Mouse (Mus musculus) right cerebral cortex, postnatal 14 days (tissue): ENCODE data around the gene Ltbp3.

ENCODE experiments used
- DNase-seq: peaks from one replicate; pipeline ENCODE4 v3.0.0; 2022

Gene Ltbp3

DNA sequence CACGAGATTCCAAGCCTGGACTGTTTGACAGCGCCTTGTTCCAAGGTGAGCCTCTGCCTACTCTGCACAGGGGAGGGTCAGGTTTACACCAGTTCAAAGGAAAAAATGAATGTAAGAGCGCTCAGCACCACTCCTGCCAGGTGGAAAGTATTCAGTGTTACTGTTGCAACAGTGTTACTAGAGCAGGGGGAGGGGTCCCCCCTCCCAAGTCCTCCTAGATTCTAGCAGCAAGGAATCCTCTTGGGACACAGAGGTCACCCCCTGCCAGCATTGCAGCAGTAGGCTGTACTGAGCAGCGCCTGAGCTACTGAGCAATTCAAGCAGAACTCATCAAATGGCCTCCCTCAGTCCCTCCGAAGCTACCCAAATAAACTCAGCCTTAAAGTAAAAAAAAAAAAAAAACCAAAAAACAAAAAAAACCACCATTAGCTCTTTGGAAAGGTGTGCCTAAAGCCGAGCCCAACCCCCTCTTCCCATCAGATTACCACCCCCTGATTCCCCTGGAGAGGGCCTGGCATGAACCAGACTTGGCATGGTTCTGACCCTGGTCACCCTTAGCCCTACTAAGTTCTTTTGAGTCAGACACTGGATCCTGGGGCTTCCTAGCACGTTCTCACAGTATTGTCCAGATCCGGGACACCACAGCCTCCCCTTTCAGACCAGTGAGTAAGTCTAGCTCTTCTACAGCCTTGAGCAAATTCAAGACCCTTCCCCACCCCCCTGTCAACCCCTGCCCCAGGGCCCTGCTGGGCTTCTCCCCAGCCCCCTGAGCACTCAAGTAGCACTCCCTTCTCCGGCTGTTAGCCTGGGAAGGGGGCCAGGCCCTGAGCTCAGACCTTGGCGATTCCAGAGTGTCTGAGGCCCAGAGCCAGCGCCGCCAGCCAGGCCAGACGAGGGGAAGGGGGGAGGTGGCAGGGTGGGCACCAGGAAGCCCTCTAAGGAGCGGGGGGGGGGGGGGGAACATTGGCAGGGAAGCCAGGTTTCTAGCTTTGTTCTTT lies at the start of gene Ltbp3:
TSS of gene Ltbp3 (plus strand) at position 585 of the 998 bp plus-strand sequence.
- no peak for DNase-seq

- no peak for DNase-seq
Observed at GRCm38 (mm10) chr19:5691601-5692000, 49.1 kb upstream of the Ltbp3 start.

DNA sequence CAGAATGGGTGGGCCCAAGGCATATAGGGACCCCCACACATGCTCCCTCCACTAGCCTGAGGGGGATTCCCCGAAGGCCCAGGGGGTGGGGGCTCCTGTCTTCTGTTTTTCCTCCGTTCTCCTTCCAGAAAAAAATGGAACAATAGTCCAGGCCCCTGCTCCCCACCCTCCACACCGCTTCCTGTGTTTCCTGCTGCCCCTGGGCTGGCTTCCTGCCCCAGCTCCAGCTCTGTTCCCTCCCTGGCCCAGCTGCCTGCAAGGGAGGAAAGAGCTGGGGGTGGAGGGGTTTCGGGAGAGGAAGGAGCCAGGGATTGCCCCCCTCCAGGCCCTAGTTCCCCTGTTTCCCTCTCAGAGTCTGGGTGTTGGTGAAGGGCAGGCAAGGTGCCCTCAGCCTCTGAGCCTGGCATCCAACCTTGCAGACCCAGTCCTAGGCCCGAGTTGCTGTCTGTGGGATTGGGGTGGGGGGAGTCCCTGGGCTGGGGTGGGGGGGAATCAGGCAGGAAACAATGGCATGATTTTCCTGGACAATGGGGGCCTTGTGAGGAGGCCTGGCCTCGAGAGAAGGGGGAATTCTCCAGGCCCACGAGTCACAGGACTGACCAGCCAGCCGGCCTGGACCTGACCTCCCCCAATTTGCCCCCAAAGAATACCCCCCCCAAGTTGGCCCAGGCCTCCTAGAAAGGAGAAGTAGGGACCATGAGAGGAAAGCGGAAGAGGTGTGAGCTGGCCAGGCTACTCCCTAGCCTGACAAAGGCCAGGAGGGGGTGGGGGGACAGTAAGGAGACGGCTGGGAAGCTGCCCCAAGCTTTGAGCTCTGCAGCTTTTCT lies 48.4 kb upstream of the Ltbp3 start:
- no peak for DNase-seq

DNA sequence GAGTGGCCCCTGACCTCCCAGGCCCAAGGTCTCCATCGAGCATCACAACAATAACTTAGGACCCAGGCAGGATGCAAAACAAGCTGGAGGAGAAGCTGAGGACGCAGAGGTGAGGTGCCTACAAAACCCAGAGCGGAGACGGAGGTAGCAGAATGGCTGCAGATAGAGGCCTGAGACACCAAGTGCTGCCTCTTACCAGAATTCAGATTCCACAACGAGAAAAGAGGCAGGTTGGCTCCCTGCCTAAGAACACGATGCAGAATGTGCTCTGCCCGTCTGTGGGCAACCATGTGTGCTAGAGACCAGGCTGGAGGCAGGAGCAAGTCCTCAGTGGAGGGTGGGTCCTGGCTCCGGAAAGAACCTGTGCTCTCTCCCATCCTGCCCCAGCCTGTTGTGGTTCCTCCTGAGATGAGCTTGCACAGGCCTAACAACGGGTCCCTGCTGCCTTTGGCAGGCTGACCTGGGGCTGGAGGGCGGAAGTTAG lies 47.7 kb upstream of the Ltbp3 start:
- no peak for DNase-seq

- no peak for DNase-seq
Observed at GRCm38 (mm10) chr19:5693801-5694200, 46.9 kb upstream of the Ltbp3 start.

- DNase-seq = no peak
Observed at GRCm38 (mm10) chr19:5695849-5696462, 44.7 kb upstream of the Ltbp3 start.

DNA sequence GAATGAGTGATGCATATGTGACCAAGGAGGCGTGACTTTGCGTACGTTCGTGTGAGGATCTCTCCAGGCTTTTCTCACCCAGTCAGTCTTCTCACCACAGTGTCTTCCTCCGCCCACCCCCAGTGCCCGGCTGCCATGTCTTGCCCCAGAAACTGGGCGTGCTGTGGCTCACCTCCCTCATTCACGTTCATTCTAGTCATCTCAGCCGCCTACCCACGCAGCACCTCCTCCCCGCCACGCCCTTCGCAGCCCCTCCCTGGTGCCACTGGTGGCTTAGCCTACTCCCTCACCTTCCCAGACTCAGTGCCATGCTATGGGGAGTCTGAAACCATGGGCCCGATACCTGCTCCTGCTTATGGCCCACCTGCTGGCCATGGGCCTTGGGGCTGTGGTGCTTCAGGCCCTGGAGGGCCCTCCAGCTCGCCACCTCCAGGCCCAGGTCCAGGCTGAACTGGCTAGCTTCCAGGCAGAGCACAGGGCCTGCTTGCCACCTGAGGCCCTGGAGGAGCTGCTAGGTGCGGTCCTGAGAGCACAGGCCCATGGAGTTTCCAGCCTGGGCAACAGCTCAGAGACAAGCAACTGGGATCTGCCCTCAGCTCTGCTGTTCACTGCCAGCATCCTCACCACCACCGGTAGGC lies 36.4 kb upstream of the Ltbp3 start, which contains the start of gene Kcnk7:
TSS of gene Kcnk7 (plus strand) at position 205 of the 638 bp plus-strand sequence.
- DNase-seq = no peak

- DNase-seq = no peak
Observed at GRCm38 (mm10) chr19:5704801-5705571, 35.7 kb upstream of the Ltbp3 start.

GRCm38 (mm10) chr19:5710068-5710467 lies 30.6 kb upstream of the Ltbp3 start:
- no peak for DNase-seq

DNA sequence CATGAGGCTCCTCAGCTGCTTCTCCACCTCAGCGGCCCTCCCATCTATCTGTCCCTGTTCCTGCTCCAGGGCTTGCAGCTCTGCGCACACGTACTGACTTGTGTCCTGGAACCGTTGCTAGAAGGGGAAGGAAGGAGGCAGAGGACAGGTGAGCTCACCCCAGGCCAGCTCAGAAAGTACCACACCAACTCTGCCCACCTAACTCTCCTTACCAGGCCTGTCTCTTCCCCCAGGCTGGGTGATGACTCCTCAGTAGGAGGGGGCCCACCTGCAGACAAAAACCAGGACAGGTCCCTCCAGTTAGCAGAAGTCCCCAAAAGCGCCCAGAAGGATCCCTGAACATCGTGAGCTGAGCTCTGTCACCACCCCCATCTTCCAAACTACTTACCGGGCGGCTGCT lies 30.1 kb upstream of the Ltbp3 start:
- DNase-seq = no peak

GRCm38 (mm10) chr19:5711218-5711617 lies 29.5 kb upstream of the Ltbp3 start:
- peak; percentile 83 for DNase-seq

GRCm38 (mm10) chr19:5711907-5712460 lies 28.7 kb upstream of the Ltbp3 start:
- DNase-seq = no peak

GRCm38 (mm10) chr19:5713255-5713654 lies 27.4 kb upstream of the Ltbp3 start:
- no peak for DNase-seq

- DNase-seq = no peak
Observed at GRCm38 (mm10) chr19:5713730-5714129, 27.0 kb upstream of the Ltbp3 start.

GRCm38 (mm10) chr19:5715793-5716688 lies 24.7 kb upstream of the Ltbp3 start:
- DNase-seq = peak; percentile 60

DNA sequence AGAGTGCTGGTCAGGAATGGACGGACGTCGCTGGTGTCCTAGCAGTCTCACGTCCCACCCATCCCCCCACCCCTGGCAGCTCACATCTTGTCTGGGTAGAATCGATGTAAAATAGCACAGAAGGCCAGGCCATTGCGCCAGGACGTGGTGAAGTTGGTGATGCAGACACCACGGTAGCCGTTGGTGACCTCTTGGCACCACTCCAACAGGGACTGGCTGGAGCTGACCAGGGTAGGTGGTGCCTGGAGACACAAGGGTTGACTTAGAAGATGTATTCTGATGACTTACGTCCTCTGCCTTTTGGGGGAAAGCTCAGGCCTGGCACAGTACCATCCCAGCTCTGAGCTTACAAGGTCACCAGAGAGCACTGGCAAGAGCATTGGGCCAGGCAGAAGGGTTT lies 23.7 kb upstream of the Ltbp3 start:
- DNase-seq = no peak

- DNase-seq = no peak
Observed at GRCm38 (mm10) chr19:5721233-5721632, 19.5 kb upstream of the Ltbp3 start.

GRCm38 (mm10) chr19:5722848-5723425 lies 17.8 kb upstream of the Ltbp3 start:
- DNase-seq = no peak

DNA sequence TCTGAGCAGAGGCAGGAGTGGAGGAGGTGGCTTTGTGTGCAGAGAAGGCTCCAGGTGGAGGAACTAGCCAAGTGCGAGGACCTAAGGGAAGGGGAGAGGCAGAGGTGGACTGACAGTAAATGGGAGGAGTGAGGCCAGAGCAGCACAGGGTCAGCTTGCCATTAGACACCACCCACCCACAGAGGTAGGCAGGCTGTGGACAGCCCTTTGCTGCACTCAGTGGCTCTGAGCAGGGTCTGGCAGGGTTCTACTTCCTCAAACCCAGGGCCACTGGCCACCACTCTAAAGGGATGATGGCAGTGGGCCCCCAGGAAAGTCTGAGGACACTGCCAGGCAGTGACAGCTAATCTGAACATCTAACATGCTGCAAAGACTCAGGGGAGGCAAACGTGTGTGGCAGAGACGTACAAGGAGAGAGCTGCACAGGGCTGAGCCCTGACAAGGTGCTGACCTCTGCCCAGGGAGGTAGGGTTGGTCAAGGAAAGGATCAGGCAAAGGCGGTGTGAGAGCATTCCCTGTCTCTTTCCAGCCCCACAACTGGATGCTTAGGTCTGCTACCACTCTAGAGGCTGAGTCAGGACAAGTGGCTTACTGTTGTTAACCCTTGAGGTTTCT lies 16.7 kb upstream of the Ltbp3 start:
- DNase-seq = no peak
